In genomic region chr5:143520415-143520814, GRCm38 (mm10) we compare ENCODE assay signal across 12 mouse cellular contexts. TPM values are rescaled to one million over a fixed set of nuclear protein-coding genes. Genes with fewer than 3 reads are reported as not detected.
DNase-seq lines count a peak whose midpoint lies in the region; ATAC-seq and TF ChIP-seq lines count a peak whose summit lies in the region.
"Had no signal": no experiment of that assay in that cellular context is flagged by ENCODE, and none has a peak within 500 bp of the region (broad histone marks: within the 10 kb centered on the region; RNA-seq: fewer than 3 reads in every experiment).

No protein-coding gene starts in this region.

- peak overlapping the region; percentile 17; the same call in 1 of the 2 replicates for H3K4me2 ChIP-seq in lung, embryonic 15.5 days
- peak overlapping the region; percentile 36 for H3K4me2 ChIP-seq in liver, embryonic 12.5 days
- no peak overlapping the region for H3K4me2 ChIP-seq in midbrain, embryonic 15.5 days
- H3K4me2 ChIP-seq: limb, embryonic 12.5 days had no signal

- intact Hi-C loops in gastrocnemius, adult 2 months (cut with DNase I), result no loop called here

- WGBS in lung, embryonic 15.5 days, result 59% methylated on average over 2 of the region's 2 CpGs
- 35% methylated on average over 2 of the region's 2 CpGs for WGBS in liver, embryonic 12.5 days (ENCODE audit: insufficient replicate concordance)
- WGBS in midbrain, embryonic 15.5 days, result 81% methylated on average over 2 of the region's 2 CpGs

- TF ChIP-seq CTCF in gastrocnemius, adult 2 months (IDR thresholded peaks at IDR 0.05), result no peak

- no peaks in the 10 kb centered on the region for H3K9me3 ChIP-seq in lung, embryonic 15.5 days
- no peaks in the 10 kb centered on the region for H3K9me3 ChIP-seq in liver, embryonic 12.5 days (replicated peaks)
- H3K9me3 ChIP-seq in midbrain, embryonic 15.5 days, result no peaks in the 10 kb centered on the region
- H3K9me3 ChIP-seq: forebrain, embryonic 10.5 days; limb, embryonic 12.5 days had no signal

- peak overlapping the region; percentile 46 for H3K4me3 ChIP-seq in gastrocnemius, adult 2 months
- H3K4me3 ChIP-seq in lung, embryonic 15.5 days, result no peak overlapping the region
- H3K4me3 ChIP-seq in liver, embryonic 12.5 days, result no peak overlapping the region
- no peak overlapping the region for H3K4me3 ChIP-seq in midbrain, embryonic 15.5 days
- H3K4me3 ChIP-seq: forebrain, embryonic 10.5 days; limb, embryonic 12.5 days had no signal

- H3K36me3 ChIP-seq in lung, embryonic 15.5 days, result peaks cover 21% of the 10 kb centered on the region
- H3K36me3 ChIP-seq in liver, embryonic 12.5 days, result peaks cover 65% of the 10 kb centered on the region
- H3K36me3 ChIP-seq in midbrain, embryonic 15.5 days (replicated peaks), result peaks cover 9% of the 10 kb centered on the region; the same call in 1 of the 2 replicates

- DNase-seq in gastrocnemius, adult 2 months, result no peak
- DNase-seq in gastrocnemius, postnatal 10 days, result no peak
- DNase-seq in lung, postnatal 14 days, result no peak
- peak; percentile 44 for DNase-seq in yolk sac, embryonic 10.5 days (ENCODE audit: low spot score)
- no peak for DNase-seq in gastrocnemius, postnatal 4 days (ENCODE audit: low spot score in 2 of 2)
- DNase-seq: cerebellum, postnatal 36 days; gastrocnemius, postnatal 25 days had no signal

- no peaks in the 10 kb centered on the region for H3K27me3 ChIP-seq in lung, embryonic 15.5 days
- H3K27me3 ChIP-seq in liver, embryonic 12.5 days (replicated peaks), result no peaks in the 10 kb centered on the region
- no peaks in the 10 kb centered on the region for H3K27me3 ChIP-seq in midbrain, embryonic 15.5 days (replicated peaks)
- H3K27me3 ChIP-seq: limb, embryonic 12.5 days had no signal

- no peak for ATAC-seq in lung, embryonic 15.5 days (ENCODE audit: borderline replicate concordance, extremely low read depth, low FRiP score, low TSS enrichment)
- no peak for ATAC-seq in liver, embryonic 12.5 days
- no peak for ATAC-seq in midbrain, embryonic 15.5 days (replicated peaks)

- peaks cover 50% of the 10 kb centered on the region for H3K4me1 ChIP-seq in lung, embryonic 15.5 days
- H3K4me1 ChIP-seq in liver, embryonic 12.5 days, result peaks cover 83% of the 10 kb centered on the region
- H3K4me1 ChIP-seq in midbrain, embryonic 15.5 days, result peaks cover 10% of the 10 kb centered on the region

- no peak overlapping the region for H3K9ac ChIP-seq in lung, embryonic 15.5 days
- H3K9ac ChIP-seq in liver, embryonic 12.5 days, result peak overlapping the region; percentile 23; the same call in 1 of the 2 replicates
- H3K9ac ChIP-seq in midbrain, embryonic 15.5 days, result no peak overlapping the region
- H3K9ac ChIP-seq: limb, embryonic 12.5 days had no signal

- peak overlapping the region; percentile 77 for H3K27ac ChIP-seq in gastrocnemius, adult 2 months
- H3K27ac ChIP-seq in lung, embryonic 15.5 days, result no peak overlapping the region
- peak overlapping the region; percentile 36 for H3K27ac ChIP-seq in liver, embryonic 12.5 days
- no peak overlapping the region for H3K27ac ChIP-seq in midbrain, embryonic 15.5 days
- H3K27ac ChIP-seq: forebrain, embryonic 10.5 days; limb, embryonic 12.5 days had no signal

RNA-seq across cellular contexts. Expression of gene Rac1, which starts 7.4 kb away (rescaled TPM):
- 100 to 1,000 TPM; 211 to 236 TPM for total RNA-seq in gastrocnemius, adult 2 months (2021)
- 100 to 1,000 TPM; 237 to 250 TPM for total RNA-seq in gastrocnemius, postnatal 10 days (2021)
- polyA plus RNA-seq in lung, embryonic 15.5 days (2015; fragmentation: Nextera tagmentation; extraction: Ambion mirVana), result 492 and 506 TPM in 2 replicates
- polyA plus RNA-seq in liver, embryonic 12.5 days (2016; fragmentation: Nextera tagmentation; extraction: Ambion mirVana), result 254 and 256 TPM in 2 replicates
- 100 to 1,000 TPM; 284 to 299 TPM for total RNA-seq in gastrocnemius, postnatal 4 days (2021)
- 389 and 397 TPM in 2 replicates for polyA plus RNA-seq in midbrain, embryonic 15.5 days (2015; fragmentation: Nextera tagmentation; extraction: Ambion mirVana)

RNA-seq across cellular contexts. Expression of gene Daglb, which starts 56.0 kb away (rescaled TPM):
- 1 to 10 TPM; 8.0 to 10.0 TPM for total RNA-seq in gastrocnemius, adult 2 months (2021)
- 1 to 10 TPM; 4.2 to 5.7 TPM for total RNA-seq in gastrocnemius, postnatal 10 days (2021)
- polyA plus RNA-seq in lung, embryonic 15.5 days (2015; fragmentation: Nextera tagmentation; extraction: Ambion mirVana), result 7.9 and 8.1 TPM in 2 replicates
- polyA plus RNA-seq in liver, embryonic 12.5 days (2016; fragmentation: Nextera tagmentation; extraction: Ambion mirVana), result 11.8 and 12.6 TPM in 2 replicates
- 1 to 10 TPM; 7.5 to 7.6 TPM for total RNA-seq in gastrocnemius, postnatal 4 days (2021)
- polyA plus RNA-seq in midbrain, embryonic 15.5 days (2015; fragmentation: Nextera tagmentation; extraction: Ambion mirVana), result 22.6 and 23.3 TPM in 2 replicates

Comparison
In these comparisons a context has a peak if more than half of its experiments do, and no peak if none do; other contexts are left out.
1. H3K27ac ChIP-seq: peak in gastrocnemius, adult 2 months (single experiment) and liver, embryonic 12.5 days (single experiment); none in lung, embryonic 15.5 days (single experiment) and midbrain, embryonic 15.5 days (single experiment).